Mouse (Mus musculus): ENCODE data around the gene Ubxn10.

The Ubxn10 gene

GRCm38 (mm10) chr4:138737031-138737430, at the start of gene Ubxn10:
Gene Ubxn10 (minus strand): TSS chr4:138737167.
- no peak for DNase-seq

- DNase-seq = no peak
Measured at GRCm38 (mm10) chr4:138786141-138786540, 49.2 kb upstream of the Ubxn10 start.

DNA sequence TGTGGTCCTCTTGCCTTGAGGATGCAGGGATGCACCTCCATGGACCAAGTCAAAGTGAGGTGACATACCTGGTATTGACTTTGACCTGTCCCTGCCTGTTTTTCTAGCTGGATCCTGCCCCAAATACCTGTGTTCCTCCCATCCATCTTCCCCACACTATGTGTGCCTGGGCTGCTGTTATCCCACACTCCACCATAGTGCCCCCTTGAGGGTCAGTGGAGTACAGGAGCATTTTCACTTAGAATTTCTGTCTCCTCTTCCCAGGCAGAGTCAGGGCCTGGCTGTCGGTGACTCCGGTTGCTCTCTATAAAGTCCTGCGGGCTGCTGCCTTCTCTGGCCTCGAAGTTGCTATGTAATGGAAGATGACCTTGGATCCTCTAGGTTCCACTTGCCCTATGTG, 48.8 kb upstream of the Ubxn10 start:
- DNase-seq = no peak

DNA sequence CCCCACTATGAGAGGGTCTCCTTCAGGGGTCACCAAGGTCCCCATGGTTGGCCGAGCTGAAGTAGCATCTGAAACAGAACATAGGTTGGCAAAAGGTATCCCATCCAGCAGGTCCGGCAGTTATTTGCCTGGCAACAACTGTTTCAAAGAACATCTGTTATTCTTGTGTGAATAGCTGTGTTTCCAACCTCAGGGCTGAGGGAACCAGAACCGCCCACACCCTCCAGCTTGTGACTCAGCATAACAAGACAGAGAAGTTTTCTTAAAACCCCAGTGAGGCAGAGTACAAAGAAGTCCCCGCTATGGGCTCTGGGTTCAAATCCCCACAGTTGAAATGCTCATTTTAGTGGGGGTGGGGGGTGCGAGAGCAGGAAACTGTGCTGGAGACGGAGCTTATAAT, 45.1 kb upstream of the Ubxn10 start:
- DNase-seq = no peak

- DNase-seq = no peak
Measured at GRCm38 (mm10) chr4:138780300-138780699, 43.3 kb upstream of the Ubxn10 start.

GRCm38 (mm10) chr4:138777417-138778407, 40.7 kb upstream of the Ubxn10 start:
- DNase-seq = no peak

- no peak for DNase-seq
Measured at GRCm38 (mm10) chr4:138775435-138775834, 38.5 kb upstream of the Ubxn10 start, which contains the start of gene Pla2g2d. Gene Pla2g2d (plus strand): TSS chr4:138775735.

DNA sequence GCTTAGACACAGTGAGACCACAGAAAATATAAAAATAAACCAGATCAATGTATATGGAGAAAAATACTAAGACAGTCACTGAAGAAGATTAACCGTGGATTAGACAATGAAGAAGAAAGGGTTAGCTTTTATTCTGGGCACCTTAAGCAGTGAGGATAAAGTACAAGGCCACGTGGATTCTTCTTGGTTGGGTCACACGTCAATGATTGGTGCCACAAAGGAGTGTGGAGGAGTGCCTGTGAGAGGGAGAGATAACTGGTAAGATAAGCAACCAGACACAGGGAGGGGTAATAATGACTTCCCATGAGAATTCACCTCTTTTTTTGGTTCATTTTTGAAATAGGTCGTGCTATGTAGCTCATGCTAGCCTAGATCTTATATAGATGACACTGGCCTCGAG, 35.4 kb upstream of the Ubxn10 start:
- DNase-seq = no peak

DNA sequence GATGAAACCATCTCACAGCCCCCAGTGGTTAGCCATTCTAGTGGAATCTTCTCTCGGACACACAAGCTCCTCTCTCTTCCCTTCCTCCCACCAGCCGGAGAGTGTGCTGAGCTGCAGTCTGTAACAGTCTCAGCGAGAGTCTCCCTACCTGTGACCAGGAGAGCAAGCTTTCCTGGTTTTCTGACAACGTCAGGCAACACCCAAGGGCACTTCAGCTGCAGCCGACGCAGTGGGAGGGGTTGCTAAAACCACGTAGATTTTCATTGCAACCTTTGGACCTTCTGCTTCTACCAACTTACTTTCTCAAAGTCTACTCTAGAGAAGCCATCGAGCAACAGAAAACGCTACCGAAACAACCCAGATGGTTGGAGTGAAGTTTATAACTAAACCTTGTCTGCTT, 35.0 kb upstream of the Ubxn10 start:
- DNase-seq = no peak

- no peak for DNase-seq
Measured at GRCm38 (mm10) chr4:138762266-138762665, 25.3 kb upstream of the Ubxn10 start.

- no peak for DNase-seq
Measured at GRCm38 (mm10) chr4:138757416-138757815, 20.4 kb upstream of the Ubxn10 start, which contains the start of gene Pla2g2f. Gene Pla2g2f (minus strand): TSS chr4:138757626.

DNA sequence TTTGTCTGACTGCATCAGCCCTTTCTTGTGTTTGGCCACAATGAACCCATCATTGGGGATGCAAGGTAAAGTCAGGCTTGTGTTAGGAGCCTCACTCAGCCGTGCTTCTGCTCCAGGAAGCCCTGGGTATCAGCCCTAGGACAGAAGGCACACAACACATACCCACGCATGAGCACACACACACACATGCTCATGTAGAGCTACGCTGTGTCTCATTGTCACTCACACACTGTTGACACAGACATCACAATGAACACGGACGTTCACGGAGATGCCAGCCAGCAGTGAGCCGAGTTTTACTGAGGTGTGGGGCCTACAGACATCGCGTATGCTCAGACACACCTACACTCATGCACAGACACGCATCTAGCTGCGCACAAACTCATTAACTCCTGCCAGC, 19.0 kb upstream of the Ubxn10 start:
- no peak for DNase-seq

DNA sequence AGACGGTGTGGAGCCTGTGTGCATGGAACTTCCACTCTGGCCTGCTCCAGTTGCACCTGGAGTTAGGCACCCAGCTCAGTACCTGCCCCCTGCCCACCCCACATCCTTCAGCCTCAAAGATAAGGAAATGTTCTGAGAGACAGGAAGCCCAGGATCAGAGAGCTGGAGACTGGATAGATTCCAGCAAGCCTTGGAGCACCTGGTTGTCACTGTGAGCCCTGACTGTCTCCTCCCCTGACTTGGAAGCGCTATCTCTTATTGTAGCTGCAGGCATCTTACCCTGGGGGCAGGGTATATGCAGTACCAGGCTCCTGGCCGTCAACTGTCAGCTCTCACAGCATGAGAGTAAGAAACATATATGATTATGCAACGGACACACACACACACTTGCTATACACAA, 18.5 kb upstream of the Ubxn10 start:
- DNase-seq = no peak

DNA sequence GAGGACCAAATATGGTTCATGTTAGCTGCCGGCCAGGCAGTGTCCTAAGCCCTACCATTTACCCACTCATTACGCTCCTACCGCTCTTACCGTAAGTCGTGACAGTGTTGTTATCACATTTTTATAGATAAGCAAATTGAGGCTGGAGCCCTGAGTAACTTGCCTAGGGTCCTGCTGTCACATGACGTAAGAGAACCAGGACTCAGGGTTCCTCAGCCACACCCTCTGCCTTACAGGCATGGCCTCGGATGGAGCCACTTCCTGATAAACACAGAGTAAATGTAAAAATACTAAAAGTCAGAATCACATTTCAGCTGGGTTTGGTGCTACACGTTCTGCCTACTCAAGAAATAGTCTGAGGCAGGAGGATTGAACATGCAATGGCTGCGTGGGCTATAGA, 17.5 kb upstream of the Ubxn10 start:
- no peak for DNase-seq

GRCm38 (mm10) chr4:138753608-138754007, 16.6 kb upstream of the Ubxn10 start:
- DNase-seq = no peak

- no peak for DNase-seq
Measured at GRCm38 (mm10) chr4:138752603-138753002, 15.6 kb upstream of the Ubxn10 start.

DNA sequence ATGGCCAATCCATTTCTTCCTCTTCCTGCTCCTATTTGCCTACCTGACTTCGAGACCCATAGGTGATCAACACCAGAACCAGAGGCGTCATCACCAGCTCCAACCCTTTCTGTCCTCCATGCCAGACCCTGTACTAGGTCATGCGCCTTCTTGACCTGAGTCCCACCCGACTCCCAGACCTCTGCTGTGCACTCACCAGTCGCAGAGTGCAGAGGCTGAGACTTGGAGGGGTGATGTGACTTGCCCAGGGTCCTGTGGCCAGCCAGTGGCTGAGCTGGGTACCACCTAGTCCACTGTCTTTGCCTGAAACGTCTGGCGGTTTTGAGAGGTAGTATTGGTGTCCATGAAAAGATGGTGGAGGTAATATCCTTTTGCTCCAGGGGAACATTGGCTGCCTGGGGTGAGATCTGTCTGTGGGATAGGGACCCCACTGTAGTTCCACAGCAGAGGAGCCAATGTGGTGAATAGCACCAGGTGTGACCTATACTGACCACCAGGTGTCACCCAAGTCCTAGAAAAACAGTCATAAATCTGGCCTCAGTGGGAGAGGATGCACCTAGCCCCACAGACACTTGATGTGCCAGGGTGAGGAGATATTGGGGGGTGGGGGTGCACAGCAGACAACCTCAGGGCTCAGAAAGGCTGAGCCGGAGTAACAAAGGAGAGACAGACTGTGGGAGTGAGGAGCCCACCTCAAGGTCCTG, 11.6 kb upstream of the Ubxn10 start:
- peak in 1 of 2 experiments; percentile 22 for DNase-seq

DNA sequence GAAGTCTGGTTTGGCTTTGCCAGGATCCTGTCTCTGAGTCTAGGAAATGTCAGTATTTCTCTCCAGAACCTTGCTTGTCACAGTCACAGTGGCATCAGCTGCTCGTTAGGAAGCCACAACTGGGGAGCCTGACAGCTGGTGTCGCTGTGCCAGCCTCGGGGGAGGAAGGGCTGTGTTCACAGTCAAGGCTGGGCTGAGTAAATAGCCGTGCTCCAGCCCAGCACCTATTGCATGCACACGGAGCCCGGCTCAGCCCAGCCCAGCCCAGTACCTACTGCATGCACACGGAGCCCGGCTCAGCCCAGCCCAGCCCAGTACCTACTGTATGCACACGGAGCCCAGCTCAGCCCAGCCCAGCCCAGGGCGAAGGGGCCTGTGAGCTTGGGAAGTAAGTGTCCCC, 10.9 kb upstream of the Ubxn10 start:
- peak; percentile 46 to 52 for DNase-seq

DNA sequence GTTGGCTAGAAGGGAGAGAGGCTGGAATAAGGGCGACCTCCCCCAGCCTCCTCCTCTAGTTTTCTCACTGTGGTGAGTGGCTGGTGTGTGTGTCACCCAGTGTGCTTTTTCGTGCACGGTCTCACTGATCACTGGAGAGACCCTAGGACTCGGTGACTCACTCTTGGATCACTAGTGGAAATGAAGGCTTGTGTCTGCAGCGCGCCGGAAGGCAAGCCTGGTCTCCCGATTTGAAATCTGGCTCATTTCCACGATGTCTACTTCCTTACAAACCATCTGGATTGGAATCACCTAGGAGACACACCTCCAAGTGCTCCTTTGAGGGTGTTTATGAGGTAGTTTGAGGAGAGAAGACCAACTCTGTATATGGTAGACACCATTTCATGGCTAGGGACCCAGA, 9.9 kb upstream of the Ubxn10 start:
- no peak for DNase-seq

DNA sequence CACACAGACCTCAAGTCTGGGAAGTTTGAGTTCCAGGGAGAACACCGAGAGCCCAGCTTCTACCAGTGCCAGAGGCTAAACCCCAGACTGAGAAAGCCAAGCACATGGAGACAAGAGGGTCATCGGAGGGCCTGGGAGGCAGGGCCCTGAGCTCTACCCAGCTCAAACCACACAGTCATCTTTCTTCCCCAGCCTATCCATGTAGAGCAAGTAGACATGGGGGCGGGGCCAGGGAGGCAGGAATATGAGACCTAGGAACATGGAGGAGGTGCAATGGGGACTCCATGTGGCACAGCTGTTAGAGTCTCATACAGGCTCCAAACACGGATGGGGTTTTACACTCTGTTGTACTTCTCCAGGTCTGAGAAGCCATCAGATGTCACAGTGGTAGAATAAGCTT, 8.9 kb upstream of the Ubxn10 start:
- DNase-seq = no peak

DNA sequence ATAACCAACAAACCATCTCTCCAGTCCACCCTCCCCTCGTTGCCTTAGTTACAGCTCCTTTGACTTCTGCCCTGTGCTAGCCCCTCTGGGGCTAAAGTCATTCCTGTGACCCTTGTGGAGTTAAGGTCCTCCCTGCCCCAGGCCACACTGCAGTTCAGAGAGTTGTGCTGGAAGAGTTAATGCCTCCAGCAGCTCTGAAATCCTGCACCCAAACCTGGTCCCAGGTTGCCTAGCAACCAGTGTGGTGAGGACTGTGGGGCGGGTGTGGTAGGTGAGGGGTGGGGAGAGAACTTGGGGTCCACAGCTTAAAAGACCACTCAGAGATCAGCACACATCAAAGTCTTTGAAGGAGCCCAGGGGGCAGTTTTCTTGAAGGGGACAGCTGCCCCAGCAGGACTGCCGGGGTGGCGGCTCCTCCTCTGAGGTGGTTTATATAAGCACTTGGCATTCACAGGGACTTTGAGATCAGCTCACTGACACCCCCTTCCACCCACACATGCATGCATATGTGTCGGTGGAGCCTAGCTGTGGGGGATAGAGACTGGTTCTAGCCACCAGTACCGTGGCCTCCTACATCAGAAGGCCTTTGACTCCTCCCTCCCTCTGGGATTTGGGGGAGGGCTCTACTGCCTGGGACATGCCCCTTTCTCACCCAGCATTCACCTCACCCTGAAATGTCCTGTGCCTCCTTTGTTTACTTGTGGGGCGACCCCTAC, 2.3 kb upstream of the Ubxn10 start:
- DNase-seq = no peak

DNA sequence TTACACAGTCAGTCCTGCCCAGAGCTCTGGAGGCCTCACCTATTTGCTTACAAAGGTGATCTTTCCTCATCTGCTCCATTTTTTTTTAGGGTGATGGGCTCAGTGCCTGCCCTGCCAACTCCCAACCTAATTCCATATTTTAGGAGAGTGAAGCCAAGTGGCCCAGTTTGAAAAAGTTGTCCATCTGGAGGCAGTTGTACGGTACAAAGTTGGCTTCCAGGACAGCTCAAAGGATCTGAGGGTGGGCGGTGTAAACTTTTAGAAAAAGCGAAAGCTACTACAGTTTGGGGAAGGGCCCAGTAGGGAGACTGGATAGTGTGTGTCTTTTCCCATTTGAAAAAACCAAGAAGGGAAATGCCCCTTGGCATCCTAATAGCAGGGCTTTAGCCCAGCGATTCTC, 2.1 kb downstream of the Ubxn10 start:
- DNase-seq = no peak

GRCm38 (mm10) chr4:138734105-138734504, 2.9 kb downstream of the Ubxn10 start:
- no peak for DNase-seq
